Mouse (Mus musculus) heart, embryonic 16.5 days (tissue): ENCODE measurements around the gene Dclre1b. TPM values are rescaled to one million over a fixed set of nuclear protein-coding genes. Genes with fewer than 3 reads are reported as not detected.
"Not testable (repeated sequence)": the region's sequence is repeated elsewhere in the genome, so short reads cannot be mapped to it uniquely, and the experiment has no call there.

Experiments
- ATAC-seq: fragments of 200-750 bp; cut with Nextera tagmentation; replicated peaks from 2 replicates; pipeline ENCODE4 v1.8.0; 2017; ENCODE audit warnings: moderate number of reproducible peaks; ENCODE audit not compliant: insufficient read depth, low FRiP score; ENCODE audit errors: extremely low read depth
- H3K27ac ChIP-seq: fragments of 300-500 bp; sonication (generic); 2 replicates; pipeline ENCODE4 v1.5.1; 2014; ENCODE audit warnings: mild to moderate bottlenecking, low read length, control low read depth, moderate library complexity
- H3K27me3 ChIP-seq: fragments of 300-500 bp; sonication (generic); 2 replicates; pipeline ENCODE4 v1.6.1; 2014; ENCODE audit warnings: low read length, mixed read lengths; ENCODE audit not compliant: control insufficient read depth, insufficient read depth
- H3K36me3 ChIP-seq: fragments of 300-500 bp; sonication (generic); 2 replicates; pipeline ENCODE4 v1.6.1; 2014; ENCODE audit not compliant: control insufficient read depth, insufficient read depth
- H3K4me1 ChIP-seq: fragments of 300-500 bp; sonication (generic); 2 replicates; pipeline ENCODE4 v1.6.1; 2014; ENCODE audit warnings: low read length, mixed read lengths; ENCODE audit not compliant: control insufficient read depth, insufficient read depth
- H3K4me2 ChIP-seq: fragments of 300-500 bp; sonication (generic); 2 replicates; pipeline ENCODE4 v1.6.1; 2014; ENCODE audit warnings: low read depth, mild to moderate bottlenecking, control low read depth, low read length
- H3K4me3 ChIP-seq: fragments of 300-500 bp; sonication (generic); 2 replicates; pipeline ENCODE4 v1.5.1; 2014; ENCODE audit warnings: mild to moderate bottlenecking, control low read depth, low read length
- H3K9ac ChIP-seq: fragments of 300-500 bp; sonication (generic); 2 replicates; pipeline ENCODE4 v1.6.1; 2014; ENCODE audit warnings: low read length, control low read depth
- H3K9me3 ChIP-seq: fragments of 300-500 bp; sonication (generic); replicated peaks from 2 replicates; pipeline ENCODE4 v1.6.1; 2016; ENCODE audit warnings: low read length; ENCODE audit not compliant: control insufficient read depth
- WGBS: fragments of 180-500 bp; shearing (Covaris S2); extraction: QIAGEN DNeasy Blood & Tissue Kit; methylation state at CpG from one replicate; pipeline ENCODE4 v1.1.7; 2014; 5-methylcytosine and 5-hydroxymethylcytosine counted together
- polyA plus RNA-seq: library from polyadenylated mRNA; unstranded; fragments of >200 nt; fragmentation: Nextera tagmentation; extraction: Ambion mirVana; gene quantifications from 2 replicates; pipeline ENCODE4 v1.2.1, GENCODE M21; 2015

Gene Dclre1b
- polyA plus RNA-seq, 1 experiment from 2014 or later: 17.1 TPM

GRCm38 (mm10) chr3:103830681-103831080 is 21.4 kb upstream of the Dclre1b start:
- H3K27me3 ChIP-seq, ATAC-seq, H3K36me3 ChIP-seq, H3K4me2 ChIP-seq, H3K4me3 ChIP-seq, H3K9ac ChIP-seq, H3K9me3 ChIP-seq: not testable (repeated sequence)
- Histone ChIP-seq H3K4me1 (peaks cover 14% of the 10 kb centered on the region; the same call in 1 of the 2 replicates), H3K27ac (peak overlapping the region; percentile 22)
- 63% methylated on average over 1 of the region's 1 CpGs for WGBS

- Histone ChIP-seq H3K4me3 (no peak overlapping the region), H3K4me1 (peaks cover 14% of the 10 kb centered on the region; the same call in 1 of the 2 replicates), H3K4me2 (no peak overlapping the region), H3K27me3 (no peaks in the 10 kb centered on the region), H3K9me3 (no peaks in the 10 kb centered on the region), H3K27ac (no peak overlapping the region), H3K36me3 (peaks cover 3% of the 10 kb centered on the region; the same call in 1 of the 2 replicates), H3K9ac (no peak overlapping the region)
- WGBS: 83% methylated on average over 3 of the region's 3 CpGs
- no peak for ATAC-seq
Measured at GRCm38 (mm10) chr3:103829036-103829435, 19.8 kb upstream of the Dclre1b start.

- Histone ChIP-seq H3K36me3 (peaks cover 6% of the 10 kb centered on the region; the same call in 1 of the 2 replicates), H3K4me2 (no peak overlapping the region), H3K9me3 (no peaks in the 10 kb centered on the region), H3K4me1 (peaks cover 11% of the 10 kb centered on the region; the same call in 1 of the 2 replicates), H3K4me3 (no peak overlapping the region), H3K27me3 (no peaks in the 10 kb centered on the region), H3K9ac (no peak overlapping the region), H3K27ac (no peak overlapping the region)
- ATAC-seq: no peak
Measured at GRCm38 (mm10) chr3:103827548-103827947, 18.3 kb upstream of the Dclre1b start.

- no peak for ATAC-seq
- no peaks in the 10 kb centered on the region for H3K27me3 ChIP-seq
- no peak overlapping the region for H3K9ac ChIP-seq
- H3K4me2 ChIP-seq: no peak overlapping the region
- peaks cover 12% of the 10 kb centered on the region; the same call in 1 of the 2 replicates for H3K4me1 ChIP-seq
- H3K4me3 ChIP-seq: no peak overlapping the region
- H3K36me3 ChIP-seq: peaks cover 19% of the 10 kb centered on the region
- H3K9me3 ChIP-seq: no peaks in the 10 kb centered on the region
- H3K27ac ChIP-seq: no peak overlapping the region
- WGBS: 85% methylated on average over 6 of the region's 6 CpGs
Measured at GRCm38 (mm10) chr3:103810967-103811366, 1.7 kb upstream of the Dclre1b start.

GRCm38 (mm10) chr3:103809799-103810150 is 531 bp upstream of the Dclre1b start:
- Histone ChIP-seq H3K27ac (peak overlapping the region; percentile 95), H3K9me3 (no peaks in the 10 kb centered on the region), H3K4me1 (peaks cover 12% of the 10 kb centered on the region; the same call in 1 of the 2 replicates), H3K9ac (peak overlapping the region; percentile 92), H3K36me3 (peaks cover 15% of the 10 kb centered on the region), H3K4me2 (peak overlapping the region; percentile 77), H3K4me3 (peak overlapping the region; percentile 64), H3K27me3 (no peaks in the 10 kb centered on the region)
- ATAC-seq: peak; percentile 39
- WGBS: 2% methylated on average over 14 of the region's 14 CpGs

GRCm38 (mm10) chr3:103805671-103806070 is 3.6 kb downstream of the Dclre1b start:
- no peak overlapping the region for H3K9ac ChIP-seq
- H3K36me3 ChIP-seq: peaks cover 19% of the 10 kb centered on the region
- H3K4me1 ChIP-seq: peaks cover 24% of the 10 kb centered on the region
- H3K27me3 ChIP-seq: no peaks in the 10 kb centered on the region
- H3K4me3 ChIP-seq: no peak overlapping the region
- WGBS: 88% methylated on average over 1 of the region's 1 CpGs
- H3K4me2 ChIP-seq: no peak overlapping the region
- ATAC-seq: no peak
- H3K9me3 ChIP-seq: no peaks in the 10 kb centered on the region
- H3K27ac ChIP-seq: no peak overlapping the region

- no peak for ATAC-seq
- 73% methylated on average over 8 of the region's 8 CpGs for WGBS
- H3K4me3 ChIP-seq: no peak overlapping the region
- peaks cover 13% of the 10 kb centered on the region for H3K4me1 ChIP-seq
- no peak overlapping the region for H3K9ac ChIP-seq
- no peaks in the 10 kb centered on the region for H3K27me3 ChIP-seq
- H3K9me3 ChIP-seq: no peaks in the 10 kb centered on the region
- peak overlapping the region; percentile 79 for H3K27ac ChIP-seq
- no peak overlapping the region for H3K4me2 ChIP-seq
- H3K36me3 ChIP-seq: peaks cover 19% of the 10 kb centered on the region
Measured at GRCm38 (mm10) chr3:103802861-103803260, 6.4 kb downstream of the Dclre1b start.

GRCm38 (mm10) chr3:103801631-103802531 is 7.4 kb downstream of the Dclre1b start:
- 36% methylated on average over 10 of the region's 10 CpGs for WGBS
- Histone ChIP-seq H3K4me1 (peaks cover 12% of the 10 kb centered on the region), H3K4me2 (peak overlapping the region; percentile 3), H3K9ac (peak overlapping the region; percentile 41), H3K27ac (peak overlapping the region; percentile 93), H3K27me3 (no peaks in the 10 kb centered on the region), H3K9me3 (no peaks in the 10 kb centered on the region), H3K36me3 (peaks cover 14% of the 10 kb centered on the region), H3K4me3 (no peak overlapping the region)
- ATAC-seq: peak; percentile 95

GRCm38 (mm10) chr3:103799507-103799906 is 9.7 kb downstream of the Dclre1b start:
- Histone ChIP-seq H3K4me2 (no peak overlapping the region), H3K4me1 (peaks cover 12% of the 10 kb centered on the region), H3K36me3 (peaks cover 7% of the 10 kb centered on the region; the same call in 1 of the 2 replicates), H3K4me3 (no peak overlapping the region), H3K9me3 (no peaks in the 10 kb centered on the region), H3K27ac (no peak overlapping the region), H3K9ac (no peak overlapping the region), H3K27me3 (no peaks in the 10 kb centered on the region)
- WGBS: 40% methylated on average over 2 of the region's 2 CpGs
- ATAC-seq: no peak
